Comparison of ENCODE assay signal across 16 mouse cellular contexts in genomic region chr1:135861980-135862552, GRCm38 (mm10). TPM values are rescaled to one million over a fixed set of nuclear protein-coding genes. Genes with fewer than 3 reads are reported as not detected.
DNase-seq lines count a peak whose midpoint lies in the region; ATAC-seq and TF ChIP-seq lines count a peak whose summit lies in the region.
"Had no signal": no experiment of that assay in that cellular context is flagged by ENCODE, and none has a peak within 500 bp of the region (broad histone marks: within the 10 kb centered on the region; RNA-seq: fewer than 3 reads in every experiment).

No protein-coding gene starts in this region.

- no peak for TF ChIP-seq EP300 in liver, postnatal 0 days (IDR thresholded peaks at IDR 0.05; ENCODE audit: low read depth)

- no peak overlapping the region for H3K9ac ChIP-seq in lung, embryonic 14.5 days
- no peak overlapping the region for H3K9ac ChIP-seq in liver, postnatal 0 days (replicated peaks)
- no peak overlapping the region for H3K9ac ChIP-seq in intestine, embryonic 16.5 days (ENCODE audit: low read depth, low read length)
- H3K9ac ChIP-seq: lung, embryonic 15.5 days; stomach, embryonic 15.5 days had no signal

- H3K9me3 ChIP-seq in lung, embryonic 14.5 days (ENCODE audit: low read depth, low read length) = no peaks in the 10 kb centered on the region
- no peaks in the 10 kb centered on the region for H3K9me3 ChIP-seq in liver, postnatal 0 days (ENCODE audit: low read length)
- H3K9me3 ChIP-seq in intestine, embryonic 16.5 days (ENCODE audit: control insufficient read depth, low read length) = no peaks in the 10 kb centered on the region
- H3K9me3 ChIP-seq: lung, embryonic 15.5 days; stomach, embryonic 15.5 days had no signal

- H3K27ac ChIP-seq in lung, embryonic 14.5 days (ENCODE audit: low read depth) = no peak overlapping the region
- no peak overlapping the region for H3K27ac ChIP-seq in liver, postnatal 0 days (ENCODE audit: low read depth)
- H3K27ac ChIP-seq in intestine, embryonic 16.5 days (ENCODE audit: low read length) = no peak overlapping the region
- H3K27ac ChIP-seq: lung, embryonic 15.5 days; stomach, embryonic 15.5 days had no signal

- 46% methylated on average over 9 of the region's 9 CpGs for WGBS in lung, embryonic 14.5 days
- 56% methylated on average over 9 of the region's 9 CpGs for WGBS in liver, postnatal 0 days (ENCODE audit: insufficient replicate concordance)
- WGBS in intestine, embryonic 16.5 days = 60% methylated on average over 9 of the region's 9 CpGs

- 0 out of 2 replicates have a peak, but pooled peaks have one; percentile 7 for ATAC-seq in lung, embryonic 14.5 days (ENCODE audit: insufficient read depth)
- peak; percentile 19; the same call in 1 of the 2 replicates for ATAC-seq in liver, postnatal 0 days
- ATAC-seq in intestine, embryonic 16.5 days = no peak

- no peaks in the 10 kb centered on the region for H3K36me3 ChIP-seq in lung, embryonic 14.5 days (ENCODE audit: insufficient read depth)
- H3K36me3 ChIP-seq in liver, postnatal 0 days (replicated peaks; ENCODE audit: insufficient read depth, low read length) = no peaks in the 10 kb centered on the region
- no peaks in the 10 kb centered on the region for H3K36me3 ChIP-seq in intestine, embryonic 16.5 days (ENCODE audit: control insufficient read depth, insufficient read depth, low read length)
- H3K36me3 ChIP-seq: lung, embryonic 15.5 days; stomach, embryonic 15.5 days had no signal

- no peak for TF ChIP-seq CTCF in lung, embryonic 14.5 days (IDR thresholded peaks at IDR 0.05; ENCODE audit: low read depth)
- no peak for TF ChIP-seq CTCF in liver, postnatal 0 days (IDR thresholded peaks at IDR 0.05; ENCODE audit: low read depth)

- H3K4me2 ChIP-seq in lung, embryonic 14.5 days = no peak overlapping the region
- H3K4me2 ChIP-seq in liver, postnatal 0 days (ENCODE audit: low read depth, low read length) = no peak overlapping the region
- no peak overlapping the region for H3K4me2 ChIP-seq in intestine, embryonic 16.5 days (ENCODE audit: low read depth, low read length)
- H3K4me2 ChIP-seq: lung, embryonic 15.5 days; stomach, embryonic 15.5 days had no signal

- H3K27me3 ChIP-seq in lung, embryonic 14.5 days (ENCODE audit: insufficient read depth, low read length) = no peaks in the 10 kb centered on the region
- H3K27me3 ChIP-seq in liver, postnatal 0 days (ENCODE audit: insufficient read depth, low read length) = peaks cover 6% of the 10 kb centered on the region; the same call in 1 of the 2 replicates
- H3K27me3 ChIP-seq in intestine, embryonic 16.5 days (replicated peaks; ENCODE audit: control insufficient read depth, insufficient read depth, low read length) = no peaks in the 10 kb centered on the region
- H3K27me3 ChIP-seq: lung, embryonic 15.5 days; stomach, embryonic 15.5 days had no signal

- no peak overlapping the region for H3K4me3 ChIP-seq in lung, embryonic 14.5 days (ENCODE audit: low read depth, low read length)
- no peak overlapping the region for H3K4me3 ChIP-seq in liver, postnatal 0 days (ENCODE audit: low read depth, low read length)
- no peak overlapping the region for H3K4me3 ChIP-seq in intestine, embryonic 16.5 days (ENCODE audit: low read length)
- H3K4me3 ChIP-seq: lung, embryonic 15.5 days; stomach, embryonic 15.5 days had no signal

- no peaks in the 10 kb centered on the region for H3K4me1 ChIP-seq in lung, embryonic 14.5 days (ENCODE audit: insufficient read depth)
- H3K4me1 ChIP-seq in liver, postnatal 0 days (ENCODE audit: insufficient read depth) = no peaks in the 10 kb centered on the region
- H3K4me1 ChIP-seq in intestine, embryonic 16.5 days (ENCODE audit: control insufficient read depth, insufficient read depth, low read length) = 0 out of 2 replicates have a peak, but pooled peaks cover 3% of the 10 kb centered on the region
- H3K4me1 ChIP-seq: lung, embryonic 15.5 days had no signal

- peak; percentile 24 for DNase-seq in adrenal gland, adult 8-10 months
- no peak for DNase-seq in adrenal gland, adult 18-20 months (ENCODE audit: low spot score in 2 of 2)
- peak; percentile 10 for DNase-seq in lung, embryonic 14.5 days
- no peak for DNase-seq in lung, postnatal 14 days
- peak; percentile 39 for DNase-seq in fat pad, adult 2 months (ENCODE audit: extremely low read depth, low read depth, low spot score)
- no peak for DNase-seq in liver, postnatal 0 days
- DNase-seq in left cerebral cortex, adult 8-10 months (ENCODE audit: low spot score in 2 of 2) = no peak
- DNase-seq: B cell, adult 2 months; cerebellum, postnatal 25 days; midbrain, embryonic 14.5 days; right cerebral cortex, postnatal 25 days had no signal

RNA-seq across cellular contexts. Expression of gene Tnnt2, which starts 25.9 kb away (rescaled TPM):
- 1 to 10 TPM; 2.2 to 5.5 (median 2.6) TPM for total RNA-seq in adrenal gland, adult 8-10 months (2022)
- total RNA-seq in adrenal gland, adult 18-20 months (2021) = 1 to 10 TPM; 1.3 to 2.2 TPM
- 6.0 and 57.2 TPM in 2 replicates for polyA plus RNA-seq in lung, embryonic 14.5 days (2014; fragmentation: Nextera tagmentation; extraction: Ambion mirVana)
- 3.2 and 3.6 TPM in 2 replicates for polyA plus RNA-seq in liver, postnatal 0 days (2015; fragmentation: Nextera tagmentation; extraction: Ambion mirVana)
- 23.5 and 26.7 TPM in 2 replicates for polyA plus RNA-seq in intestine, embryonic 16.5 days (2015; fragmentation: Nextera tagmentation; extraction: Ambion mirVana)
- 10 to 100 TPM; 11.8 to 18.8 (median 13.4) TPM for total RNA-seq in left cerebral cortex, adult 8-10 months (2022)
- total RNA-seq: neutrophil, adult 5-6 weeks had no signal
- polyA plus RNA-seq: forebrain, embryonic 11.5 days had no signal

RNA-seq across cellular contexts. Expression of gene Lad1, which starts 43.7 kb away (rescaled TPM):
- total RNA-seq in adrenal gland, adult 8-10 months (2022) = under 1 TPM; 0.08 to 0.23 (median 0.18) TPM
- total RNA-seq in adrenal gland, adult 18-20 months (2021) = under 1 TPM in 1 of 2 experiments, not detected in 1; 0.33 TPM
- polyA plus RNA-seq in lung, embryonic 14.5 days (2014; fragmentation: Nextera tagmentation; extraction: Ambion mirVana) = 14.4 and 14.5 TPM in 2 replicates
- polyA plus RNA-seq in liver, postnatal 0 days (2015; fragmentation: Nextera tagmentation; extraction: Ambion mirVana) = 0.42 and 0.77 TPM in 2 replicates
- 260 and 283 TPM in 2 replicates for polyA plus RNA-seq in intestine, embryonic 16.5 days (2015; fragmentation: Nextera tagmentation; extraction: Ambion mirVana)
- total RNA-seq in left cerebral cortex, adult 8-10 months (2022) = 1 to 10 TPM in 2 of 4 experiments, under 1 TPM in 2; 0.68 to 1.2 (median 1.1) TPM

RNA-seq across cellular contexts. Expression of gene Pkp1, which starts 56.9 kb away (rescaled TPM):
- under 1 TPM in 2 of 4 experiments, not detected in 2; 0.09 to 0.32 TPM for total RNA-seq in adrenal gland, adult 8-10 months (2022)
- not detected for total RNA-seq in adrenal gland, adult 18-20 months (2021)
- polyA plus RNA-seq in lung, embryonic 14.5 days (2014; fragmentation: Nextera tagmentation; extraction: Ambion mirVana) = 0.09 TPM in 1 of 2 replicates, not detected in the other
- polyA plus RNA-seq in liver, postnatal 0 days (2015; fragmentation: Nextera tagmentation; extraction: Ambion mirVana) = 0.05 TPM in 1 of 2 replicates, not detected in the other
- 0.05 TPM in 1 of 2 replicates, not detected in the other for polyA plus RNA-seq in intestine, embryonic 16.5 days (2015; fragmentation: Nextera tagmentation; extraction: Ambion mirVana)
- under 1 TPM; 0.17 to 0.36 (median 0.20) TPM for total RNA-seq in left cerebral cortex, adult 8-10 months (2022)
- total RNA-seq: neutrophil, adult 5-6 weeks had no signal

Comparison
In these comparisons a context has a peak if more than half of its experiments do, and no peak if none do; other contexts are left out.
1. DNase-seq: peak in adrenal gland, adult 8-10 months (single experiment), lung, embryonic 14.5 days (single experiment) and fat pad, adult 2 months (single experiment); none in adrenal gland, adult 18-20 months (0 of 2), lung, postnatal 14 days (single experiment), liver, postnatal 0 days (single experiment) and left cerebral cortex, adult 8-10 months (0 of 2).